Mouse (Mus musculus) induced T-regulatory cell, adult 2 months (primary cell): ENCODE data around the gene Babam2.
A peak's percentile ranks its signal among the peaks of the same experiment; 100 is the strongest.

ENCODE experiments used
- DNase-seq: peaks from one replicate; pipeline ENCODE4 v3.0.0-alpha.2; 2012; ENCODE audit warnings: low read depth

Gene Babam2

GRCm38 (mm10) chr5:31697644-31698296 is at the start of gene Babam2:
Babam2 (plus strand) TSS chr5:31697684.
- peak; percentile 95 for DNase-seq

DNA sequence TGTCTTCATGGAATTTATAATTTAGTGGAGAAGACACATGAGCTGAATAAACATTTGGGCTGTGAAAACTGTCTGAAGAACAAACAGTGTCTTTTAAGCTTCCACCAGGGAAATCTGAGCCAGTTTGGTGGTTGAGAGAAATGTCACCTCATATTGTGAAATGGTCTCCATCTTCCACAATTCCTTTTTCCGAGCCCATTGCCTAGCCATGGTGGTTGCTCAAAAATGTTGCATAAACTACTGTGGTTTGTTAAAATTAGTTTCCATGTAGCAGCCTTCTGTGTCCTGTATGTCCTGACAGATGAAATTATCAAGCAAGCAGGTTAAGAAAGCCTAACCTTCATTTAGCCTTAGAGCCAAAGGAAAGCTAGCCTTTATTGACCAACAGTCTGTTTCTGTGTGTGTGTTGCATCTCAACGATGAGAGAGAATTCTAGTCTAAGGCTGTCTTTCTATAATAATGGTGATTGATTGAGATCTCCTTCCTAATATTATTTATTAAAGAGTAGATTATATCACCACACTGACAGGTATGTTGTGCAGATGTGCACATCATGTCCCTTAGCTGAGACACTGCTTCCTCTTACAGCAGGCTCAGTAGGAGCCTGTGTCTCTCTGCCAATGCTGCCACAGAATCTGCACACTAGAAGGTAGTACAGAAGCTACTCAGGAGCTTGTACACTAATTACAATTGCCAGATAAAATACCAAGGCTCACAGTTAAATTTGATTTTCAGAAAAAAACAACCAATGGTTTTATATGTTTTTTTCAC is 46.8 kb upstream of the Babam2 start:
- DNase-seq, result no peak

DNA sequence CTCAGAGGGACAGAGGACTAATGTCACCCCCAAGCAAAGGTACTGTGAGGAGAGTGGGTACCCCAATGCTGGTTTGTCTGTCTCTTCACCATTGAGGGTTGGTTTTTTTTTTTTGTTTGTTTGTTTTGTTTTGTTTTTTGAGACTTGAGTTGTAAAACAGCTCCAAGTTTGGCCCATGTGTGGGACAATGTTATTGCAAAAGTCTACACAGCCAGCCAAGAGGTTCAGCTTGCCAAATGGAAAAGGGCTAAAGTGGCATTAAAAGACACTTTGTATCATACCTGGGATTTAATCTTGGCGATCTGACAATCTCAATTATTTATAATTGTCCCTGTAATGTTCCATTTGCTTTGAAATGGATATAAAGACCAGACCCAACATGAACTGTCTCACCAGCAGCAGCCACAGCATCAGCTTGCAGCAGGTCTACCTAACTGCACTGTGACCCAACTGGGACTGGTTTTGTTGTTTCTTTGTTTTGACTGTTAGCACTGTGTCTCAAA is 41.7 kb upstream of the Babam2 start:
- no peak for DNase-seq

- no peak for DNase-seq
Observed at GRCm38 (mm10) chr5:31666176-31666575, 31.3 kb upstream of the Babam2 start.

DNA sequence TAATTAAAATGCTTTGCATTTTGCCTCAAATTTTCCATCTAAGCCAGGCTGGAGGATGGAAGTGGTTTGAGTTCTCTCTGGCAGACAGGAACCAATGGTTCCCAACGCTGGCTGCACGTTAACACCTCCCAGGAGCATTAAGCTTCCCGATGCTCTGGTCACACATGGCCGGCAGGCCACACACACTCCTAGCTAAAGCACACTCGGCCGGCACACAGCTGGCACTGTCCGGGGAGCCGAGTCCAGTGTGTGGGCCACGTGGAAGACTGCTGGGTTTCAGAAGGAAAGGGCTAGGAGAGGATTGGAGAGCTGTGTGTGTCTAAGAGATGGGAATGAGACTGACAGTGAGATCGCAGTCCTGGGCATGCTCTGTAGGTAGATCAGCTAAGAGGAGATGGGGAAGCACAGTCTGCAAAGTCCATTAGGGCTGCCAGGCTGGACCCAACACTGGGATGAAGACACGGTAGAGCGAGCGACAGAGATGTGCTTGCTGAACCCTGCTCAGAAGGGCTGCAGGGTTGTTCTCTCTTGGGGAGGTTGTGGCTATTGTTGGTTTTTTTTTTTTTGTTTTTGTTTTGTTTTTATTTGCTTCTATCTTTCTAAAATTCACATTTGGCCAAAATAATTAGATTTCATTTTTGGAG is 29.0 kb upstream of the Babam2 start:
- DNase-seq, result no peak

- DNase-seq, result no peak
Observed at GRCm38 (mm10) chr5:31669984-31670383, 27.5 kb upstream of the Babam2 start.

- no peak for DNase-seq
Observed at GRCm38 (mm10) chr5:31671137-31671536, 26.3 kb upstream of the Babam2 start.

DNA sequence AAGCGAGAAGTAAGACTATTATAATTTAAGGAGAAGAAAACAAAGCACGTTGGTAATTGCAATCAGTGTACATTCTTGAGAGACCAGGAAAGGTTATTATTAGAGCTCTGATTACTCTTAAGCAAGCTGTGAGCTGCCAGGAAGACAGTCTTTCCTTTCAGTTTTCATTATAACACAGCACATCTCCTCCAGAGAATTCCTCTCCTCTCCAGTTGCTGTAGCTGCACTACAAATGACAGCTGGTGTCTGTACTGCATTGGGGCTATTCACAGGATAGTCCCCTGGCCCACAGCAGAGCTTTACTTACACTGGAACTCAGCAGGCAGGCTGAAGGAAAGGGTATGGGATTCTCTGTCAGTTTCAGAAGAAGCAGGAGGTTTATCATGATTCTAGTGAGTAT is 24.1 kb upstream of the Babam2 start:
- no peak for DNase-seq

- DNase-seq, result no peak
Observed at GRCm38 (mm10) chr5:31678000-31678399, 19.5 kb upstream of the Babam2 start.

GRCm38 (mm10) chr5:31680183-31680582 is 17.3 kb upstream of the Babam2 start:
- DNase-seq, result no peak

- DNase-seq, result no peak
Observed at GRCm38 (mm10) chr5:31682305-31682704, 15.2 kb upstream of the Babam2 start.

- no peak for DNase-seq
Observed at GRCm38 (mm10) chr5:31686040-31686439, 11.4 kb upstream of the Babam2 start.

DNA sequence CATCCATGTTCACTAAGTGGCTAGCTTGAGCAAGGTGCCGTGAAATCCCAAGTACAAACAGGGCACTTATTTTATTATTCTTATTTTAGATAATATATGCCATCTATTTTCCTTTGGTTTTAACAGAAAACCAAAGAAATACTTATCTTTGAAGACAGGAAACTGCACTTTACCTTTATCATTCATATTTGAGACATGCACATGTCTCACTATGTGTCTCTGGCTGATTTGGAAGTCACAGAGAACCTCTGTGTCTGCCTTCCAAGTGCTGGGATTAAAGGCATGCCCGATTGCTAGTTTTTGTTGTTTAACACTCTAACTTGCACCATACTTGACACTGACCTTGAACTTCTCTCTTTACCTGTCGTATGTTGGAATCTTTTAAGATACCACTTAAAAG is 9.5 kb upstream of the Babam2 start:
- DNase-seq, result no peak

- no peak for DNase-seq
Observed at GRCm38 (mm10) chr5:31693191-31693590, 4.3 kb upstream of the Babam2 start.

GRCm38 (mm10) chr5:31696971-31697643 is 377 bp upstream of the Babam2 start, which contains the start of gene Rbks:
Rbks (minus strand) TSS chr5:31697627.
- no peak for DNase-seq

GRCm38 (mm10) chr5:31698297-31698726 is 828 bp downstream of the Babam2 start:
- DNase-seq, result peak; percentile 100

- no peak for DNase-seq
Observed at GRCm38 (mm10) chr5:31698931-31699330, 1.4 kb downstream of the Babam2 start.

- DNase-seq, result peak; percentile 57
Observed at GRCm38 (mm10) chr5:31699397-31699796, 1.9 kb downstream of the Babam2 start.

DNA sequence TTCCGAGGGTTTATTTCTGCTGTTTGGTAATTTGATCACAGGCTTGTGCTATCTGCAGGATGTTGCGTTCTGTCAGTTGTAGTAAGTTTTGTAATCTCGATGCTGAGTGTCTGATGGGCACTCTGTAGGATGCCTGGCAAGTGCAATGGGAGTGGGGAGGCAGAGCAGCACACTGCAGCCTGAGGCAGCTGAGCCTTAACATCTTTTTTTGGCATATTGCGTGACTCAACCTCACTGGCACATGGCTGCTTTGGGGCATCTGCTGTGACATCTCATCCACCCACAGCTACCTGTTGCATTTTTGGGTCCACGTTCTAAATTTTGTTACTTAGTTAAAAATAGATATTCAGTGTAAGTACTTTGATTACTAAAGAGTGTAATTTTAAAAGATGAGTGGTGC is 7.5 kb downstream of the Babam2 start:
- DNase-seq, result no peak

DNA sequence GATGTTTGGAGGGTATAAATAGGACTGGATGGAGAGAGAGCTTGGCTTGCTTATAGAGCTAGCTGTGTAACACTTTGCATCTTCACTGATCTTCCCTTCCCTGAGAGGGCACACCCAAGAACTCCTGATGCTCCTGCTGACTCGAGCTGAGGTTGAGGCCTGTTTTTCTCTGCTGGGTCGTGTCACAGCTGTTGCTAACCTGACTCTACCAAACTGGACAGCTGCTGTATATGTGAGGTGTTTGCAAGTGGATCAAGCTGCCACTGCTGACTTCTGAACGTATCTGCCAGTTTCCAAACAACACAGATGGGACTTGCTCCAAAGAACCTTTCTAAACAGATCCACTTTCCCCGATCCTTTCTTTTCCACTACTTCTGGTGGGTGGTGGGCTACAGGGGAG is 9.3 kb downstream of the Babam2 start:
- no peak for DNase-seq

- peak; percentile 58 for DNase-seq
Observed at GRCm38 (mm10) chr5:31709389-31709788, 11.9 kb downstream of the Babam2 start.

DNA sequence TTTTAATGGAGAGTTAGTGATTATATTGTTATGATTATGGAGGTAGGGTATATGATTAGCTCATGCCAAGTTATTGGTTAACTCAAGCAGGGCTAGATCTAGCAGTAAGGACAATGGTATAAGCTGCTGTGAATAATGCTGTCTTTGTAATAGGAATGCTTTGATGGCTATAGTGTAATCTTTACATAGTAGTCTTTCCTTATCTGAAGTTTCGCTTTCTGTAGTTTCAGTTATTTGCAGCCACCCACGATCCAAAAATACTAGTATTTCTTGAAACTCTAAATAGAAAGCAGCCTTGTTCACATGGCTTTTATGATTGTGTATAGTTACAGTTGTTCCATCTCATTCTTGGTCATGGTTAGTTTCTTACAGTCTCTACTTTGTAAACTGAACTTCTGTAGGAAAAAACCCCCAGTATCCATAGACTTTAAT is 15.8 kb downstream of the Babam2 start:
- peak; percentile 57 for DNase-seq
